Comparison of ENCODE assay signal across 11 mouse cellular contexts in genomic region chr6:87502831-87503286, GRCm38 (mm10). TPM values are rescaled to one million over a fixed set of nuclear protein-coding genes. Genes with fewer than 3 reads are reported as not detected.
DNase-seq lines count a peak whose midpoint lies in the region; ATAC-seq lines count a peak whose summit lies in the region.
"Had no signal": no experiment of that assay in that cellular context is flagged by ENCODE, and none has a peak within 500 bp of the region (broad histone marks: within the 10 kb centered on the region; RNA-seq: fewer than 3 reads in every experiment).

No protein-coding gene starts in this region.

- peaks cover 8% of the 10 kb centered on the region; the same call in 1 of the 2 replicates for H3K4me1 ChIP-seq in liver, embryonic 11.5 days (replicated peaks; ENCODE audit: control insufficient read depth, insufficient read depth, low read length)
- peaks cover 17% of the 10 kb centered on the region for H3K4me1 ChIP-seq in liver, embryonic 12.5 days
- peaks cover 74% of the 10 kb centered on the region for H3K4me1 ChIP-seq in megakaryocyte, embryonic 14.5 days

- H3K36me3 ChIP-seq in liver, embryonic 11.5 days (ENCODE audit: control insufficient read depth, insufficient read depth, low read length) = no peaks in the 10 kb centered on the region
- no peaks in the 10 kb centered on the region for H3K36me3 ChIP-seq in liver, embryonic 12.5 days
- H3K36me3 ChIP-seq in megakaryocyte, embryonic 14.5 days (replicated peaks; ENCODE audit: low read length) = peaks cover 4% of the 10 kb centered on the region
- H3K36me3 ChIP-seq: limb, embryonic 13.5 days had no signal

- no peak overlapping the region for H3K4me3 ChIP-seq in liver, embryonic 11.5 days (ENCODE audit: low read depth, low read length)
- no peak overlapping the region for H3K4me3 ChIP-seq in liver, embryonic 12.5 days
- H3K4me3 ChIP-seq in megakaryocyte, embryonic 14.5 days (replicated peaks) = peak overlapping the region; percentile 85
- H3K4me3 ChIP-seq: erythroblast, embryonic 14.5 days; limb, embryonic 13.5 days had no signal

- H3K27me3 ChIP-seq in liver, embryonic 11.5 days (replicated peaks; ENCODE audit: control insufficient read depth, insufficient read depth, low read length) = no peaks in the 10 kb centered on the region
- H3K27me3 ChIP-seq in liver, embryonic 12.5 days (replicated peaks) = no peaks in the 10 kb centered on the region
- H3K27me3 ChIP-seq in megakaryocyte, embryonic 14.5 days (replicated peaks) = no peaks in the 10 kb centered on the region
- H3K27me3 ChIP-seq: limb, embryonic 13.5 days had no signal

- ATAC-seq in liver, embryonic 11.5 days (replicated peaks; ENCODE audit: low FRiP score) = no peak
- no peak for ATAC-seq in liver, embryonic 12.5 days
- ATAC-seq in common myeloid progenitor, adult 5-6 weeks (replicated peaks; ENCODE audit: low read depth, poor library complexity, severe bottlenecking) = peak; percentile 87

- no peaks in the 10 kb centered on the region for H3K9me3 ChIP-seq in liver, embryonic 11.5 days (ENCODE audit: control insufficient read depth, low read length)
- H3K9me3 ChIP-seq in liver, embryonic 12.5 days (replicated peaks) = no peaks in the 10 kb centered on the region
- H3K9me3 ChIP-seq in megakaryocyte, embryonic 14.5 days = 0 out of 2 replicates have a peak, but pooled peaks cover 3% of the 10 kb centered on the region
- H3K9me3 ChIP-seq: limb, embryonic 13.5 days had no signal

- WGBS in liver, embryonic 11.5 days = 39% methylated on average over 10 of the region's 10 CpGs
- 24% methylated on average over 10 of the region's 10 CpGs for WGBS in liver, embryonic 12.5 days (ENCODE audit: insufficient replicate concordance)

- DNase-seq in liver, embryonic 11.5 days (ENCODE audit: low spot score) = no peak
- DNase-seq in thymus, postnatal 25 days = peak; percentile 36
- no peak for DNase-seq in urinary bladder, adult 2 months (ENCODE audit: low spot score)
- no peak for DNase-seq in embryo, embryonic 11 days
- DNase-seq in embryo, embryonic 10 days (ENCODE audit: low spot score) = no peak
- DNase-seq: heart, postnatal 4 days had no signal

- 0 out of 2 replicates have a peak overlapping the region, but pooled peaks have one; percentile 12 for H3K4me2 ChIP-seq in liver, embryonic 11.5 days
- no peak overlapping the region for H3K4me2 ChIP-seq in liver, embryonic 12.5 days
- H3K4me2 ChIP-seq: limb, embryonic 13.5 days had no signal

- no peak overlapping the region for H3K9ac ChIP-seq in liver, embryonic 11.5 days (ENCODE audit: low read depth, low read length)
- no peak overlapping the region for H3K9ac ChIP-seq in liver, embryonic 12.5 days
- H3K9ac ChIP-seq: limb, embryonic 13.5 days had no signal

- 0 out of 2 replicates have a peak overlapping the region, but pooled peaks have one; percentile 22 for H3K27ac ChIP-seq in liver, embryonic 11.5 days (ENCODE audit: low read depth, low read length)
- no peak overlapping the region for H3K27ac ChIP-seq in liver, embryonic 12.5 days
- H3K27ac ChIP-seq: limb, embryonic 13.5 days had no signal

RNA-seq across cellular contexts. Expression of gene Arhgap25, which starts 30.2 kb away (rescaled TPM):
- polyA plus RNA-seq in liver, embryonic 11.5 days (2014; fragmentation: Nextera tagmentation; extraction: Ambion mirVana) = 6.9 and 7.9 TPM in 2 replicates
- polyA plus RNA-seq in liver, embryonic 12.5 days (2016; fragmentation: Nextera tagmentation; extraction: Ambion mirVana) = 5.2 and 5.4 TPM in 2 replicates
- 32.7 and 44.2 TPM in 2 replicates for total RNA-seq in common myeloid progenitor, adult 5-6 weeks (2017)
- polyA plus RNA-seq in megakaryocyte, embryonic 14.5 days (2012; ENCODE audit: insufficient read depth, low replicate concordance) = 8.3 TPM in 1 of 2 replicates, not detected in the other
- 2.3 and 2.7 TPM in 2 replicates for polyA plus RNA-seq in urinary bladder, adult 2 months (2012; rRNA removed)
- polyA plus RNA-seq: erythroblast, embryonic 14.5 days had no signal
